Mouse (Mus musculus): ENCODE data around the gene Syk.

GRCm38 (mm10) chr13:52577939-52578338, 5.0 kb upstream of the Syk start:
- TF ChIP-seq CTCF (IDR thresholded peaks at IDR 0.05; ENCODE audit: control insufficient read depth, insufficient read depth, insufficient replicate concordance, low read depth, low read length) (no peak), POLR2A (IDR thresholded peaks at IDR 0.05; ENCODE audit: control insufficient read depth, low read depth, low read length) (no peak)
